Mouse (Mus musculus) MN1 (cell line): ENCODE measurements at regions not wholly inside any gene's neighbourhood (a gene's known extent, or its start where the extent isn't known, plus 50 kb on each side); places are given as distances from the start of the nearest gene placed in this dataset.
A peak's percentile ranks its signal among the peaks of the same experiment; 100 is the strongest.
"Not testable (repeated sequence)": the region's sequence is repeated elsewhere in the genome, so short reads cannot be mapped to it uniquely, and the experiment has no call there.

ENCODE experiments used
- DNase-seq: peaks from one replicate; pipeline ENCODE4 v3.0.0-alpha.2; 2016; ENCODE audit warnings: low spot score

DNA sequence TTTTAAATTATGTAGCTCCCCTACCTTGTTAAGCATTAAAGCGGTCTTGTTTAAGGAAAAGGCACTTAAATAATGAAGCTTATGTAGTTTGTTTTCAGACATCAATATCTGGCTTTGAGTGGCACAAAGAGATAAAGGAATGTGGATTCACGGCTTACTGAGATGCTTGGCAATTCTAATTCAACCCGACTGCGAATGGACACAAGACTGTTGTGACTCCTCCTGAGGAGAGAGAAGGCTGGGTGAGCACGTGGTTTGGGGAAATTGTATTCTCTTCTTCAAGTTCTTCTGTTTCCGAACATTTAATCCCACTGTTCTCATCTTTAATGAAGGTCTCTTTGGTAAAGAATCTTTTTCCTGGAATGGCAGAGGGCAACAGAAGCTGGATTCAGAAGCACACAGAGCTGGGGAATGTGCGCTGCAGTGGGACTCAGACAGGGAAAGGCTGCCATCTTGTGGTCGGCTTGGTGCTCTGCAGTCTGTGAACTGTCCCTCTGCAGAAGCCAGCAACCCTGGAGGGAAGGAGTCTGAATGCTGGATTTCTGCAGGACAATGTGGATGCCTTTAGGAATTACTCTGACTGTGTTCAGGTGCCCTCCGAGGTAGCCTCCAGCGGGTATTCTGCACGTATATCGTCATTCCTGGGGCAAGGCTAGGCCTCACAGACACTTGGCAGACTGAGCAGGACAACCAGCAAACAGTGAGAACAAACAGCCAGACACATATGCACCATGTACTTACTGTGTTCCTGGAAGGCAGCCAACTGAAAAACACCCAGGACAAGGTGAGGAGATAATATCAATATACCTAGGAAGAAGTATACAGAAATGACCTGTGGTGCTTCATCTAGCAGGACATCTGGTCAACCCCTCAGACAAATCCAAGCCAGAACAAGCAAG lies 54.0 kb upstream of the Pax1 start:
- DNase-seq: peak; percentile 56

DNA sequence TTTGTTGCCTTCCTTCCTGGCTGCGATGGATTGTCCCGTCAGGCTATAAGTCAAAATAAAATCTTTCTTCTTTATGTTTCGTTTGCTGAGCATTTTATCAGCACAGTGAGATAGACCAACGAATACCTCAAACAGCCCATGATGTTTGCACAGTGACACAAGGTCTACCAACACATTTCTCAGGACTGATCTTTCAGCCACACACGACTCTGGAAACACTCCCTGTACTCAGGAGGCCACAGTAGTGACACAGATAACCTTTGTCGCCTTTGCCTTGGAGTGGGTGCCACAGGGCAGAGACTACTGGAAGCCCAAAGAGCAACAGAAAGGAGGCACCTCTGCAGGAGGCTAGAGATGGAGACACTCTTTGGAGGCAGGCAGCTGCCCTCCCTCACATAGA lies 55.0 kb upstream of the Pax1 start:
- DNase-seq: no peak

DNA sequence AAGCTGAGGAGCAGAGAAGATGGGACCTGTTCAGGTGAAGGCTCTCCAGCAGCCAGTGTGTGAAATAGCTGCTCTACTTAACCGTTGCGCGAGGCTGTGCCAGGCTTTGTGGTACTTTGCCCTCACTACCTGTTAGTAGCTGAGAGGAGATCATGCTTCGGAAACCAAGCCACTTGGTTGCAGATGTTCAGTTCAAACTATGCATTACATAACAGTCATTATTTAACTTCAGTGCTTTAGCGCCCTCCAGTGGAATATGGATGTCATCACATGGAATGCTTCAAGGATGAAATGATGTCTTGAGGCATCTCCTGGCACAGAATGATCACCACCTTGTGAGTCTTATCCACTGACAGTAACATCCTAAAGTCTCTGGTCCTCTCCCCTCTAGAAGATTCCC lies 56.5 kb upstream of the Pax1 start:
- DNase-seq: peak; percentile 12

DNA sequence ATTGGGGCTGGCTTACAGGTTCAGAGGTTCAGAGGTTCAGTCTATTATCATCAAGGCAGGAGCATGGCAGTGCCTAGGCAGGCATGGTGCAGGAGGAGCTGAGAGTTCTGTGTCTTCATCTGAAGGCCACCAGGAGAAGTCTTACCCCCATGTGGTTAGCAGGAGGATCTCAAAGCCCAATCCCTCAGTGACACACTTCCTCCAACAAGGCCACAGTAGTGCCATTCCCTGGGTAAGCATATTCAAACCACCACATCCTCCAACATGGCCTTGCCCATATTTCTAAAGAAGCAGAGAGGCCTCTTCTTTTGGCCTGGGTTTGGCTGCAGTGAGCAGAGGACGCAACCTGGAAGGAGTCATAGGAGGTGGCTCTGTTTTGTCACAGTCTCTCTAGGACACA lies 61.2 kb upstream of the Pax1 start:
- DNase-seq: no peak

DNA sequence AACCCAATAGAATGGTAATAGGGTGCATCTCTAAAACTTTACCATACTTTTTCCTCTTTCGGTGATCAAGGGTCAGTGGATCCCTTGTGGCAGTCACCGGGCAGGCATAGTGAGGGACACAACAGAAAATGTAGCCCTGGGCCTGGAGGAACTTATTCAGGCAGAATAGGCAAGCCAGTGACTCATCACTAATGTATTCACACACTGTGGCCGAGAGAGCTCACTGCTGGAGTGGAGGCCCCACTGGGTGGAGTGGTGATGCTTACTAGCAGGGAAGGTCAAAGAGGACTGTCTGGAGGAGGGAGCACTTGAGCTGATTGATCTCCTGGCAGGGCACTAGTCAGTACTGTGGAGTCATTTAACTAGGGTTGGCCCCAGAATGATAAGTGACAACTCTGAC lies 62.4 kb upstream of the Pax1 start:
- DNase-seq: no peak

DNA sequence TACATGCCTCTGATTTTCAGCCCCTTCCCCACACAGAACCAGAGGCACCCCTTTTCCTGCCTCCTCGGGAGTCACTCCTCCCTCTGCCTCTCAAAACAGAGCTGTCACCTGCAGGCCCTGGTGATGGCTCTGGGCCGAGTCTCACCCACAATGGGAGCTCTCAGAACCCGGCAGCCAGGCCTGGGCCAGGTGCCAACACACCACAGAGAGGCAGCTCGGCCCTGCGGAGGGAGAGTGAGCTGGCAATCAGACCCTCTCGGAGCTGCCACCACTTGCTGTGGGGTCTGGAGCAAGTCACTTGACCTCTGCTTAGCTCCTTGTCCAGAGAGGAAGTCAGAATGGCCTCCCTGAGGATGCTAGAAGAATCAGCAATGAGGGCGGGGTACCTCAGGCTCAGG lies 63.2 kb upstream of the Pax1 start:
- DNase-seq: no peak

DNA sequence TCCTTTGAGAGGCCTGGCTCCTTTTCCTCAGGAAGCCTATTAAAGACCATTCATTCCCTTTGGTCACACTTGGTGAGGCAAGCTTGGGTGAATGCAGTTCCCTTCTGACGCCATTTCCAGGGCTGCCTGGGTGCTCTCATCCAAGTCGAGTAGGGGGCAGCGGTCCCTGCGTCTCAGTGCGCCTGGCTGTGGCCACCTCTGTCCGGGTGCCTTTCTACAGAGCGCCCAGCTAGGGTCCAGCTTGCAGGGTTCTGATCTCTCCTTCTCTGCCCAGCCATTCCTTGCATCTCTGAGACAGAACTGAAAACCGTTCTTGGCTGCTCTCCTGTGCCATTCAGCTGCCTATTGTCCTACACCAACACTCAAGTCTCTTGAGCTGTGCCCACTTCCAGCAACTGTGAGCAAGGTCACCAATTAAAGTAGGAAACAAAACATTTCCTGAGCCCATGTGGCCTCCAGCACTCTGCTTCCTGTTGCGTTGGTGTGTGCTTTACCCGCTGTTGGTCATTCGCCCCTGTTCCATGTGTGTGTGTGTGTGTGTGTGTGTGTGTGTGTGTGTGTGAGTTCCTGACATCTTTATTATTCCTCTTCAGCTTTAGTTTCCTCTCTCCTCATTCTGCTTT lies 63.7 kb upstream of the Pax1 start:
- DNase-seq: no peak

DNA sequence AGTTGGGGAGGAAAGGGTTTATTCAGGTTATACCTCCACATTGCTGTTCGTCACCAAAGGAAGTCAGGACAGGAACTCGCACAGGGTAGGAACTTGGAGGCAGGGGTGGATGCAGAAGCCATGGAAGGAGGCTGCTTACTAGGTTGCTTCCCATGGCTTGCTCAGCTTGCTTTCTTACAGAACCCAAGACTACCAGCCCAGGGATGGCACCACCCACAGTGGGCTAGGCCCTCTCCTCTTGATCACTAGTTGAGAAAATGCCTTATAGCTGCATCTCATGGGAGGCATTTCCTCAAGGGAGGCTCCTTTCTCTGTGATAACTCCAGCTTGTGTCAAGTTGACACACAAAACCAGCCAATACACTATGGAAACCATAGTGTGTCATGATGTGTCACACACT lies 66.8 kb upstream of the Pax1 start:
- DNase-seq: not testable (repeated sequence)

DNA sequence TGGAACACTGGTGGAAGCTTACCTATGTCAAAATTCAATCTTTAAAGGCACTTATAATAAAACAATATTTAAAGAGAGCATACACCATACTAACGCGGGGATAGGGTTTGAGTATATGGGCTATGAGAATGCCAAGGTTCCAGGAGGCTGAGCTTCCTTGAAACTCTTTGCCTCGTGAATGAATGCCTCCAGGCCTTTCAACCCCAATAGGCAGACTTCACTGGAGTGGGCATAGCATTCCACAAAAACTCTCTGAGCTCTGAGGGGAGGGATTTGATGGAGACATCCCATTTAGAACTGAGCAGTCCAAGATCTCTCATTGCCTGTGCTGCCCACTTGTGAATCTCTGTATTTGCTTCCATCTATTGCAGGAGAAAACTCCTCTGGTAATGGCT lies 68.4 kb upstream of the Pax1 start:
- no peak for DNase-seq

DNA sequence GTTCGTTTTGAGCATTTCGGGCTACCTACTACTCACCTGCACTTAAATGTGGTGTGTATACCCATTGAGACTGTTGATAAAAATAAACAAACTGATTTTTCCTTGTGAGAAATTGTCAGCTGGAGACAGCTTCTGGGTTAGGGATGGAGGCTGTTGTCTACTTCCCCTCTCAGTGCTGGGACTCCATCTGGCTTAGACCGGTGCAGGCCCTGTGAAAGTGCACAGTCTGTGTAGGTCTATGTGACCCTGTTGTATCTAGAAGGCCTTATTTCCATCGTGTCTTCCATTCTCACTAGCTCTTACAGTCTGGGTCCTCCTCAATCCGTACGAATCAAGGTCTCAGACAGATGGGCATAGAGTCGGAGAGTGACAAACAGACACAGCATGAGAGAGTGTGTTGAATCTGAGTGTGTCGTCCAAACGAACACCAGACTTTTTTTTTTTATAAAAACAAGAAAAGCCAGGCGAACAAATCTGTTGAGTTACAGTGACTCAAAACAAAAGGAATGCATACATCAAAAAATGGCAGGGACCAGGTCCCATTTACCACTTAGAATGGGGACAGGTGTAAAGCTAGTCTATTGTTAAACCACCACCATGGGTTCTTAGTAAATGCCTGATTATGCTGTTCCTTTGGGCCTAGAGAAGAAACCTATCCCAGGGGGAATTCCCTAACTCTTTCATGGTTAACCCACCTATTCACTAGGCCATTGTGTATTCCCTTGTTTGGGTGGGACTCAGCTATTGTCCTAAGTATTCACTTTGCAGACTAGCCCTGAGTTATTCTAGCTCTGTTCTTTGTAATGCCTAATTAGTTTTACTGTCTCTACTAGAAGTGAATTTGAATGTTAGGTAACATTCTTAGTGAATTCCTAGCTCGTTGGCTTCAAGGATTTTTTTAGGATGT lies 69.1 kb upstream of the Pax1 start:
- no peak for DNase-seq

DNA sequence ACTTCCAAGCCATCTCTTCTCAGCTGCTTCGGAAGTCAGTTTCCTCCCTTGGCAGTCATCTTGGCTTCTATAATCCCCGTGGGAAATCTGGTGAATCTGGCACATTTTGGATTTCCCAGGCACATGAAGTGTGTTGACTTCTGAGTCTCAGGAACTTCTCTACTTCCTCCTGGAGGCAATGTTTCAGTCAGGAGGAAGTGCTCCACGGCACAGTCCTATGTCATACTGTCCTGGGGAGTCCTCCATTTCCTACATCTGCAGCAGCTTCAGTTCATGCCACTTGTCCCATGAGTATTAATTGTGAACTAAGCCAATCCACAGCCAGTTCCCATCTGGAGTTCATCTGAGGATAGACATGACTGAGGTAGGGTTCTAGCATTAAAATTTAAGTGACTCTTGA lies 78.3 kb upstream of the Pax1 start:
- no peak for DNase-seq

DNA sequence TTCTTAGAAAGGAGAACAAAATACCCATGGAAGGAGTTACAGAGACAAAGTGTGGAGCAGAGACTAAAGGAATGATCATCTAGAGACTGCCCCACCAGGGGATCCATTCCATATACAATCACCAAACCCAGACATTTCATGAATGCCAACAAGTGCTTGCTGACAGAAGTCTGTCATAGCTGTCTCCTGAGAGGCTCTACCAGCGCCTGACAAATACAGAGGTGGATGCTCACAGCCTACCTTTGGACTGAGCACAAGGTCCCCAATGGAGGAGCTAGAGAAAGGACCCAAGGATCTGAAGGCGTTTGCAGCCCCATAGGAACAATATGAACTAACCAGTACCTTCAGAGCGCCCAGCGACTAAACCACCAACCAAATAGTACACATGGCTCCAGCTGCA lies 83.6 kb upstream of the Nkx2-2 start:
- no peak for DNase-seq

DNA sequence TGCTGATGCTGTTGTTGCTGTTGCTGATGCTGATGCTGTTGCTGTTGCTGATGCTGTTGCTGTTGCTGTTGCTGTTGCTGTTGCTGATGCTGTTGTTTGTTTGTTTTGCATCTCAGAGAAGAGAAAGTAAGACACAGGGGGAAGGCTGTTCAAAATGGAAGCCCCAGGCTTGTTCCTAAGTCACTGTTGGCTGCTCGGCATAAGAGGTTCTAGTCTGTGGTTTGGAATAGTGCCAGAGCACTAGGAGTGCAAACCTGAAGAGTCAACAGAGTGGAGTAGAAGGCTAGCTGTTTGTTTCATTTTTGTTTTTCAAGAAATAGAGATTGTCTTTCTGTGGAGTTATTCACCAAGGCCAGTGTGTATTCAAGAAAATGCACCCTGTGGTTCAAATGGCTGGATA lies 75.1 kb upstream of the Nkx2-2 start:
- DNase-seq: no peak

DNA sequence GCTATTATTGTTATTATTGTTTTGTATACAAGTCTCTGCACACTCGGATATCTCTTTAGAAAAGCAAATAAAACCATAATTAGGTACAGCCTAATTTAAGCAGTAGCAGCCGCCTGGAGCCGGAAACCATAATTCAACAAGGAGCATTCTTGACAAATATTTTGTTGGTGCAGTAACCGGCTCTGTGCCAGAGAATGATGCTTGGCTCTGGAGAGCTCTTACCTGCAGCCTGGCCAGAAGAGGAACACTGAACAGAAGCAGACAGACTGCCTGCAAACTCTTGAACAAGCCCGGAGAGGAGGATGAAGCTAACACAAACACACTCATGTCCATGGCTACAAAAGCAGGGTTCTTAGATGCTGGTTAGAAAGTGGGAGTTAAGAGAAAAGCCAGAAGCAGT lies 73.9 kb upstream of the Nkx2-2 start:
- DNase-seq: no peak

DNA sequence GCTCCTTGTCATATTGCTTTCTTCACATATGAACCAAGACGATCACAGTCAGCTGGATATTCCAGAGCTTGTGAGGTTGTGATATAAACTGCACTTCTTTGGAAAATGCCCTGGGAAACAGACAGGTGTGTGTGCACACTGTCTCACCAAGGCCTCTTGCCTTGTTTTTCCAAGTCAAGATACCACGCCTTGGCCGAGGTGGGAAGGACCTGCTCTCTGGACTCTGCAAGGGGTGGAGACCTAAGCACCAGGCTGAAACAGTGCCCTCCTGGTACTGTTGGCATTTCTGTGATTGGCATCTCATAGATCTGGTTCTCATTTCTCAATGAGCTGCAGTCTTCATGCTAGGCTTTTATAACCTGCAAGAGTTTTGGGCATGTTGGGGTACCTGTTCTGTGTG lies 73.2 kb upstream of the Nkx2-2 start:
- no peak for DNase-seq

DNA sequence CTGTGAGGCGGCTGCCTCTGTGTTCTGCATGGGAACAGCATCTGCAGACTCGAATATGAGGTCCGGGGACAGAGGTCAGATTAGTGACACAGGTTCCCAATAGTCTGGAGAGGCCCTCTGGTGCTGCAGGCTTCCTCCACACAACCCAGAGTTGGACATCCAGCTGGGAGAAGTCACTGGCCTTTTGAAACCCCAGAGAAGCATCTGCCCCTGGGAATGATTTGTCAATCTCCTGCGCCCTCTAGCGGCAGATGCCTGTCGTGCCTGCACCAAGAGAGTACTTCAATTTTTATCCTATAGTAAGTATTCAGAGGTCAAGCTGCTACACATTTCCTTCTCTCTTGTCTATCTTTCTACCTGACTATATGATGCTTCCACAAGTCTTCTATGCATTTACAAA lies 62.7 kb upstream of the Nkx2-2 start:
- DNase-seq: peak; percentile 49

DNA sequence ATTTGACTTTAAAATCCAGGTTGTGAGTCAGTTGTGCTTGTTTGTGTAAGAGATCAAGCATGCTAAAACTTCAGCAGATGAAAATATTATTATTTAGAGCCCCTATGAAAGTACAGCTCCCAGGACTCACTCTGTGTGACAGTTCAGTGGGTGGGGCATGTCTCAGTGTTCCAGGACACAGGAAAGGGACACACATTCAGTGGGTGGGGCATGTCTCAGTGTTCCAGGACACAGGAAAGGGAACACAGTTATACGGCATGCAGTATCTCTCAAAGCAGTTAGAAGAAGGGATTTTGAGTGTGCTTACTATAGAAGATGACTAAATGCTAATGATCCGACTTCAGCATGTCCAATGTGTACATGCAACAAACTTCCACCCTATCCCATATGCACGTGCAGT lies 60.9 kb upstream of the Nkx2-2 start:
- no peak for DNase-seq

DNA sequence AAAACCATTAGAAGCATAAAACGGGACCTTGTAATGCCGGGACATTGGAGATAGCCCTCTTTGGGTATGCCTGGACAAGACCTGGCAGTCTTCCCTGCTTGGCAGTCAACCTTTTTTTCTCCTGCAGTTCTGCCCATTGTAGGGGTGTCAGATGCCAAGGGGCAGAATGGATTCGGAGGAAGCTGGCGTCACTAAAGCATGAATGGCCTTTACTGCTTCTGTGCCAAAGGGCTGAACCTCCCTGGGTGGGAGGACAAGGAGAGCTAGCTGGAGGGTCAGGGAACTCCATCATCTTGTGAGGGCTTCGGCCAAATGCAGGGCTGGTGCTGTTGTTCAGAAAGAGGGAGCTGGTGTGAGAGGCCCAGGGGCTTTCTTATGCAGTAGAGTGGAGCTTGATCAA lies 60.1 kb upstream of the Nkx2-2 start:
- DNase-seq: no peak

DNA sequence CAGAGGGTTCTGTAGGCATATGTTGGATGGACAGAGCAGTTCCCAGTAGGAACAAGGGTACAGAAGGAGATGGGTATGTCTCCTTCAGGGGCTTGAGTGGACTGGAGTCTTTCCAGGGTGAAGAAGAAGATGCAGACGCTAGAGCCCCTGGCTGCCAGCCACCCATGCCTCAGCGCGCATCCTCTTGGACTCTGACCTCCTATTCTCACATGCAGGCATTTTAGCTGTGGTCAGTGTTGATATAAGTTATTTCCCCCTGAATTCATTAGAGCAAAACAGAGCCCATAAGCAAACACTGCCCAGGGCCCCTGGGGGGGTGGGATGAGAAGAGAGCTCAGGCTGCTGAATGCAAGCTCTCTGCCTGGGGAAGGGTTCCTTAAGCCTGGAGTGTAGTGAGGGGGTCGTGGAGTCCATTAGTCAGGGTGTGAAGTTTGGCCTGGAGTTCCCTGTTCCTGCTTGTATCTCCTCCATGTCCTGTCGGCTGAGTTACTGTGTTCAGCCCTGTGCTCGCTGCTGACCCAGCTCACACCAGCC lies 54.0 kb upstream of the Nkx2-2 start:
- no peak for DNase-seq

DNA sequence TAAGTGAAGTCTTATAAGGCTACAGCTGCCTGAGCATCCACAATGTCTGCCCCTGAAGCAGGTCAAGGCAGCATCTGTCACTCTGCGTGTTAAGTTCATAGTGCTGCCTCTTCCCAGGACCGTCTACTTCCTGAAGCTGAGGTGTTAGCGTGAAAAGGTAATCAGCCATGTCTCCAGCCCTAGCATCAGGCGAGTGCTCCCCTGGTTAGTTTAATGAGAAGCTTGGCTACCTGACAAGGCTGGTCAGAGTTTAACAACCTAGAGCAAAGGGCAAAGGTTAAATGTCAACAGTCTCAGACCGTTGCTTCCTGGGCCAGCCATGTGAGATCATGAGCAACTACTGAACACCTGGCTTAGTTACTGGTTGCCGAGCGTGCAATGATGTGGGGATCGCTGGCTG lies 53.2 kb upstream of the Nkx2-2 start:
- no peak for DNase-seq

DNA sequence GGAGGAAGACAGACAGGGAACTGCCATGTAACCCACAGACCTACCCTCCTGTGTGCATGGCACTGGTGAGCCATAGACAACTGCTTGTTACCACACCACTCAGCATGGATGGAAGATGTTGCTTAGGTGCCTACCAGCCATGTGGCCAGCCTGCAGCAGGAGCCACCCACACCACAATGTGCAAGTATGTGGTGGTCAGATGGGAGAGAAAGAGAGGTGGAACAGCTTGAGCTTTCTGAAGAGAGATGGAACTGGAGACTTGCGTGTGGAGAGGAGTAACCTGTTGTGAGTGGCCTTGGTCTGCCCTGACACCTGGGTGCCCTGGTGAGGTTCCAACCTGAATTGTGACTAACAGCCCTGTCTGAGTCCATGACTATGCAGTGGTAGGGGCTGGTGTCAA lies 50.4 kb upstream of the Nkx2-2 start:
- no peak for DNase-seq
